Mouse (Mus musculus) hindbrain, embryonic 15.5 days (tissue): Measurements from ENCODE around the gene Mfsd2a. TPM values are rescaled to one million over a fixed set of nuclear protein-coding genes. Genes with fewer than 3 reads are reported as not detected.
"Not testable (repeated sequence)": the region's sequence is repeated elsewhere in the genome, so short reads cannot be mapped to it uniquely, and the experiment has no call there.

Experiments used
- ATAC-seq: fragments of 200-750 bp; cut with Nextera tagmentation; 2 replicates; pipeline ENCODE4 v1.8.0; 2017; ENCODE audit warnings: low read depth, moderate number of reproducible peaks, moderate TSS enrichment; ENCODE audit not compliant: low FRiP score
- H3K27ac ChIP-seq: fragments of 300-500 bp; sonication (generic); replicated peaks from 2 replicates; pipeline ENCODE4 v1.5.1; 2015; ENCODE audit warnings: mild to moderate bottlenecking, inconsistent platforms
- H3K27me3 ChIP-seq: fragments of 300-500 bp; sonication (generic); 2 replicates; pipeline ENCODE4 v1.6.1; 2015; ENCODE audit warnings: control low read depth, inconsistent platforms
- H3K36me3 ChIP-seq: fragments of 300-500 bp; sonication (generic); 2 replicates; pipeline ENCODE4 v1.6.1; 2015; ENCODE audit warnings: control low read depth, inconsistent platforms
- H3K4me1 ChIP-seq: fragments of 300-500 bp; sonication (generic); replicated peaks from 2 replicates; pipeline ENCODE4 v1.6.1; 2015; ENCODE audit warnings: control low read depth, inconsistent platforms
- H3K4me2 ChIP-seq: fragments of 300-500 bp; sonication (generic); 2 replicates; pipeline ENCODE4 v1.6.1; 2015; ENCODE audit warnings: moderate library complexity, mild to moderate bottlenecking, inconsistent platforms
- H3K4me3 ChIP-seq: fragments of 300-500 bp; sonication (generic); 2 replicates; pipeline ENCODE4 v1.5.1; 2015; ENCODE audit warnings: mild to moderate bottlenecking, inconsistent platforms
- H3K9ac ChIP-seq: fragments of 300-500 bp; sonication (generic); 2 replicates; pipeline ENCODE4 v1.6.1; 2015; ENCODE audit warnings: inconsistent platforms
- H3K9me3 ChIP-seq: fragments of 300-500 bp; sonication (generic); 2 replicates; pipeline ENCODE4 v1.6.1; 2016; ENCODE audit warnings: control low read depth, inconsistent platforms
- WGBS: fragments of 180-500 bp; shearing (Covaris S2); methylation state at CpG from one replicate; pipeline ENCODE4 v1.1.7; 2015; 5-methylcytosine and 5-hydroxymethylcytosine counted together
- polyA plus RNA-seq: library from polyadenylated mRNA; unstranded; fragments of >200 nt; fragmentation: Nextera tagmentation; extraction: Ambion mirVana; gene quantifications from 2 replicates; pipeline ENCODE4 v1.2.1, GENCODE M21; 2015

The Mfsd2a gene
- polyA plus RNA-seq, 1 experiment from 2014 or later = 32.3 TPM

DNA sequence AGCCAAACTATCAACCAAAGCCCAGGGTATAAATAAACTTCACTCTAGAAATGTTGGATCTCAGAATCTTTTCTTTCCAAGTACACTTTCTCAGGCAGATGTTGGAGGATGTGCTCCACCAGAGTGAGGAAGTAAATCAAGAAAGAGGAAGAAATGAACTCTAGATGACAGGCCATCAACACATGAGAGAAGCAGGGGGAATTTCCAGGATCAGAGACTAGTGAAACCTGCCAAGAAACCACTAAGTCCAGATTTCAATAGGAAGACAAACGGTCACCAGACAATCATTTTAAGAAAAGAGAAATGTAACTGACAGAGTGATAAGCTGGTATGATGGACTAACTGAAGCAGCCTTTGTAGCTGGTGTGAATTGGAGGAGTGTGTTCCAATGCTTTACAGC is 30.2 kb upstream of the Mfsd2a start:
- Histone ChIP-seq H3K4me3 (no peak overlapping the region), H3K9me3 (no peaks in the 10 kb centered on the region), H3K9ac (no peak overlapping the region), H3K36me3 (no peaks in the 10 kb centered on the region), H3K4me1 (peaks cover 10% of the 10 kb centered on the region), H3K27me3 (no peaks in the 10 kb centered on the region), H3K27ac (no peak overlapping the region), H3K4me2 (no peak overlapping the region)
- 78% methylated on average over 1 of the region's 1 CpGs for WGBS
- ATAC-seq = no peak

DNA sequence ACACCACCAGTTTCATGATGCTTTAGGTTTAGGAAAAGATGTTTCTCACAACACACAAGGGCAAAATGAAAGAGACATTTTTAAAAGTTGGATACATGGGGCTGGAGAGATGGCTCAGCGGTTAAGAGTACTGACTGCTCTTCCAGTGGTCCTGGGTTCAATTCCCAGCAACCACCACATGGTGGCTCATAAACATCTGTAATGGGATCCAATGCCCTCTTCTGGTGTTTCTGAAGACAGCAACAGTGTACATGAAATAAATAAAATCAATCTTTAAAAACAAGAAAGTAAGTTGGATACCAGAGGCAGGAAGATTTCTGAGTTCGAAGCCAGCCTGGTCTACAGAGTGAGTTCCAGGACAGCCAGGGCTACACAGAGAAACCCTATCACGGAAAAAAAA is 27.0 kb upstream of the Mfsd2a start:
- WGBS = 59% methylated on average over 3 of the region's 3 CpGs
- not testable (repeated sequence) for H3K27ac ChIP-seq

DNA sequence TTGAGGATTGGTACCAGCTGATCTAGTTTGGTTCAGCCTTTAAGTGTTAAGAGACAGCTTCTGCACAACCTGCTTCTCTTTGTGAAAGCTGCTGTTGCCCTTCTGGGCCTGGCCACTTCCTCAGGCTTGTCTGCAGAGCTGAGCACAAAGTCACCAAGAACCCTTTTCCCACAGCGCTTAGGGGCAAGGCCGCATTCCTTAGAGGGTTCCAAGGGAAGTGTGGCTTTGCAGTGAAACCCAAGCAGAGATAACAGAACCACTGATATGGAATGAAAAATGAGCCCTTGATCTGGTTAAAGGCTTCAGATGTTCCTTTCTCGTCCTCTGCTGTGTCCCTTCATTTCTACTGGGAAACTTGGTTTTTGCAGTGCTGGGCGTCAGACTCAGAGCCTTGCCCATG is 26.4 kb upstream of the Mfsd2a start:
- no peak overlapping the region for H3K4me3 ChIP-seq
- H3K27ac ChIP-seq = no peak overlapping the region
- no peak overlapping the region for H3K9ac ChIP-seq
- no peak for ATAC-seq
- H3K9me3 ChIP-seq = no peaks in the 10 kb centered on the region
- no peaks in the 10 kb centered on the region for H3K36me3 ChIP-seq
- peaks cover 6% of the 10 kb centered on the region for H3K27me3 ChIP-seq
- no peak overlapping the region for H3K4me2 ChIP-seq
- peaks cover 12% of the 10 kb centered on the region for H3K4me1 ChIP-seq
- 92% methylated on average over 4 of the region's 4 CpGs for WGBS

More for the DNA sequence above, 27.0 kb upstream of the Mfsd2a start:
- not testable (repeated sequence) for ATAC-seq, H3K9me3 ChIP-seq, H3K4me2 ChIP-seq, H3K27me3 ChIP-seq, H3K4me1 ChIP-seq, H3K9ac ChIP-seq, H3K4me3 ChIP-seq, H3K36me3 ChIP-seq

DNA sequence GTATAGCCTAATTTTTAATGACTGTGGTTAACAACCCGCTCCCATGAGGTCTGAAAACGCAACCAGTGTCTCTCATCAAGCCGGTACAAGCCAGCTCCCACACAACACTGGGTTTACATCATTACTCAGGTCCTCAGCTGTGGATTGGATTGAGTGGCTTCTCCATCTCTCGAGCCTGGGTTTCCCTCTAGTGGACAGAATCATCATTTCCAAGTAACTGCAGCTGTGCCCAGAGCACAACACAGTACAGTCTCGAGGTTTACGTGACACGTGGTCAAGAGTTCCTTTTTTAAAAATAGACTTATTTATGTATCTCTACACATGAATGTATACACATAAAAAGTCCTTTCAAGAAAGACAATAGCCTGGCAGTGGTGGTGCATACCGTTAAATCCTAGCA is 24.1 kb upstream of the Mfsd2a start:
- ATAC-seq = peak; percentile 90

GRCm38 (mm10) chr4:122983486-122984261 is 22.7 kb upstream of the Mfsd2a start:
- 31% methylated on average over 17 of the region's 17 CpGs for WGBS
- H3K27me3 ChIP-seq = peaks cover 11% of the 10 kb centered on the region
- peak overlapping the region; percentile 7 for H3K4me3 ChIP-seq
- no peaks in the 10 kb centered on the region for H3K36me3 ChIP-seq
- no peak overlapping the region for H3K9ac ChIP-seq
- peaks cover 12% of the 10 kb centered on the region for H3K4me1 ChIP-seq
- no peak overlapping the region for H3K27ac ChIP-seq
- no peak for ATAC-seq
- no peaks in the 10 kb centered on the region for H3K9me3 ChIP-seq
- H3K4me2 ChIP-seq = peak overlapping the region; percentile 50

More for the DNA sequence above, 24.1 kb upstream of the Mfsd2a start:
- Histone ChIP-seq H3K9ac (no peak overlapping the region), H3K4me3 (no peak overlapping the region), H3K4me1 (peaks cover 12% of the 10 kb centered on the region), H3K9me3 (no peaks in the 10 kb centered on the region), H3K4me2 (no peak overlapping the region), H3K36me3 (no peaks in the 10 kb centered on the region), H3K27me3 (peaks cover 11% of the 10 kb centered on the region), H3K27ac (no peak overlapping the region)
- WGBS = 34% methylated on average over 8 of the region's 8 CpGs

DNA sequence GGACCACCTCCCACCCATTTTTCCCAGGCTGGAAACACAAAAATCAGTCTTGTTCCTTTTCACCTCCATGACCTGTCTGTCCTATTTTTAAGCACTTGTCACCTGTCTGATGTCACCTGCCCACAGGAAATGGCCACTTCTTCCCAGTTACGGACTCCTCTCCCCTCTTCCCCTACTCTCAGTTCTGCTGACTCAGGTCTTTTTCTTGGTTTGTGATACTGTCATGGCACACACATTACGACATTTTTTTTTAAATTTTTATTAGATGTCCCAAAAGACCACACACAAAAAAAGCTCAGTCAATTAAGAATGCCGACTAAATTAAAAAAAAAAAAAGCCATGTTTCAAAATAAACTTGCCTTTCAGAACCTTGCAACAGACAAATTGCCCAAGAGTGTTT is 21.5 kb upstream of the Mfsd2a start:
- Histone ChIP-seq H3K27me3 (peaks cover 11% of the 10 kb centered on the region), H3K4me3 (no peak overlapping the region), H3K4me2 (peak overlapping the region; percentile 50; the same call in 1 of the 2 replicates), H3K36me3 (no peaks in the 10 kb centered on the region), H3K9ac (no peak overlapping the region), H3K9me3 (no peaks in the 10 kb centered on the region), H3K27ac (no peak overlapping the region), H3K4me1 (peaks cover 12% of the 10 kb centered on the region)
- WGBS = 79% methylated on average over 3 of the region's 3 CpGs
- no peak for ATAC-seq

DNA sequence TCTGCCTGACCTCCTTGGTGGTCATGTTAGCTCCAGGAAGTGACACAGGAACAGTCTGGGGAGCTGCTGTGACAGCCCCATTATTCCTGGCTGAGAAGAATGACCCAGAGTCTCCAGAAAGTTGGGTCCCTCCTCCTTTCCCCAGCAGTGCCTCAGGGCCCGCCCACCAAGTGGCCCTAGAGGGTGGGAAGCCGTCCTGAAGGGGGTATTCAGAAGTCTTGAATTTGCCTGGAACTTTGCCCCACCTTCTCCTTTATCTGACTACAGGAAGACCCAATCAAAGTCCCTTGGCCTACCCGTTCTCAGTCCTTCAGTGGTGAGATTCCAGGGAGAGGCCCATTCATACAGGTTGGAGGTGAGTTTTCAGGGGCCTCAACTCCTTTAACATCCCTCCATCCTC is 20.9 kb upstream of the Mfsd2a start:
- 43% methylated on average over 3 of the region's 3 CpGs for WGBS
- H3K9ac ChIP-seq = no peak overlapping the region
- no peak for ATAC-seq
- no peaks in the 10 kb centered on the region for H3K9me3 ChIP-seq
- peaks cover 11% of the 10 kb centered on the region for H3K27me3 ChIP-seq
- no peaks in the 10 kb centered on the region for H3K36me3 ChIP-seq
- no peak overlapping the region for H3K27ac ChIP-seq
- H3K4me1 ChIP-seq = peaks cover 12% of the 10 kb centered on the region
- H3K4me3 ChIP-seq = no peak overlapping the region
- H3K4me2 ChIP-seq = no peak overlapping the region

GRCm38 (mm10) chr4:122981238-122981637 is 20.2 kb upstream of the Mfsd2a start:
- no peak for ATAC-seq
- 89% methylated on average over 7 of the region's 7 CpGs for WGBS
- no peak overlapping the region for H3K4me2 ChIP-seq

GRCm38 (mm10) chr4:122980684-122981083 is 19.7 kb upstream of the Mfsd2a start:
- ATAC-seq = no peak
- H3K4me3 ChIP-seq = no peak overlapping the region
- no peak overlapping the region for H3K9ac ChIP-seq
- no peaks in the 10 kb centered on the region for H3K9me3 ChIP-seq
- no peak overlapping the region for H3K27ac ChIP-seq
- WGBS = 82% methylated on average over 2 of the region's 2 CpGs
- H3K36me3 ChIP-seq = no peaks in the 10 kb centered on the region
- H3K4me1 ChIP-seq = peaks cover 12% of the 10 kb centered on the region
- H3K4me2 ChIP-seq = no peak overlapping the region
- peaks cover 11% of the 10 kb centered on the region for H3K27me3 ChIP-seq

More at GRCm38 (mm10) chr4:122981238-122981637, 20.2 kb upstream of the Mfsd2a start:
- Histone ChIP-seq H3K9ac (no peak overlapping the region), H3K4me3 (no peak overlapping the region), H3K27me3 (peaks cover 11% of the 10 kb centered on the region), H3K27ac (no peak overlapping the region), H3K9me3 (no peaks in the 10 kb centered on the region), H3K36me3 (no peaks in the 10 kb centered on the region), H3K4me1 (peaks cover 12% of the 10 kb centered on the region)

- H3K27ac ChIP-seq = no peak overlapping the region
- peaks cover 10% of the 10 kb centered on the region for H3K4me1 ChIP-seq
- H3K9me3 ChIP-seq = no peaks in the 10 kb centered on the region
- H3K4me2 ChIP-seq = no peak overlapping the region
- no peaks in the 10 kb centered on the region for H3K36me3 ChIP-seq
- H3K4me3 ChIP-seq = no peak overlapping the region
- no peak for ATAC-seq
- H3K9ac ChIP-seq = no peak overlapping the region
- WGBS = 82% methylated on average over 3 of the region's 3 CpGs
- peaks cover 11% of the 10 kb centered on the region for H3K27me3 ChIP-seq
Observed at GRCm38 (mm10) chr4:122979826-122980225, 18.8 kb upstream of the Mfsd2a start.

GRCm38 (mm10) chr4:122978850-122979249 is 17.9 kb upstream of the Mfsd2a start:
- Histone ChIP-seq H3K4me1 (peaks cover 9% of the 10 kb centered on the region), H3K9me3 (no peaks in the 10 kb centered on the region), H3K4me2 (no peak overlapping the region), H3K9ac (no peak overlapping the region), H3K4me3 (no peak overlapping the region), H3K27me3 (peaks cover 10% of the 10 kb centered on the region), H3K27ac (no peak overlapping the region), H3K36me3 (no peaks in the 10 kb centered on the region)
- no peak for ATAC-seq
- WGBS = 86% methylated on average over 2 of the region's 2 CpGs

GRCm38 (mm10) chr4:122976885-122977284 is 15.9 kb upstream of the Mfsd2a start:
- whole genome bisulfite sequencing = 81% methylated on average over 4 of the region's 4 CpGs
- no peak for ATAC-seq
- no peaks in the 10 kb centered on the region for H3K36me3 ChIP-seq

More at GRCm38 (mm10) chr4:122976885-122977284, 15.9 kb upstream of the Mfsd2a start:
- Histone ChIP-seq H3K4me3 (no peak overlapping the region), H3K9ac (no peak overlapping the region), H3K4me2 (no peak overlapping the region), H3K9me3 (no peaks in the 10 kb centered on the region), H3K27me3 (0 out of 2 replicates have a peak, but pooled peaks cover 2% of the 10 kb centered on the region), H3K27ac (no peak overlapping the region), H3K4me1 (no peaks in the 10 kb centered on the region)
